Mouse (Mus musculus): ENCODE measurements at regions not wholly inside any gene's neighbourhood (a gene's known extent, or its start where the extent isn't known, plus 50 kb on each side); places are given as distances from the start of the nearest gene placed in this dataset.

GRCm38 (mm10) chr14:74397202-74397601, 243.4 kb upstream of the Htr2a start:
- DNase-seq, result no peak

DNA sequence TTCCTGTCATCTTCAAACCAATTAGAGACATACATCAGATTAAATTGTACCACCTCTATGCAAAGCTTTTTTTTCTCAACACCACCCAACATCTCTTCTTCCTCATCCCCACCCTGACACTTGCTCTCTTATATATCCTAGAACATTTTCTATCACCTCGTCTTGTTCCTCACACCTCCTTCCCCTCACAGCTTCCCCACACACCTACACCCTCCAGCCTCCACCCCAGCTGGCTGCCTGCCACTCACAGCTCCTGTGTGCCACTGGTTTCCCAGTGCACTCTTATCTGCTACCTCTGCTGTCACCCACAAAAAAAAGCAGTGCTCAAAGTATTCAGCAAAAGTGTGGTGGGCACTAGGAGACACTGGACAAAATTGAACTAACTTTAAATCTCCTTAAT, 231.2 kb upstream of the Htr2a start:
- DNase-seq, result no peak

DNA sequence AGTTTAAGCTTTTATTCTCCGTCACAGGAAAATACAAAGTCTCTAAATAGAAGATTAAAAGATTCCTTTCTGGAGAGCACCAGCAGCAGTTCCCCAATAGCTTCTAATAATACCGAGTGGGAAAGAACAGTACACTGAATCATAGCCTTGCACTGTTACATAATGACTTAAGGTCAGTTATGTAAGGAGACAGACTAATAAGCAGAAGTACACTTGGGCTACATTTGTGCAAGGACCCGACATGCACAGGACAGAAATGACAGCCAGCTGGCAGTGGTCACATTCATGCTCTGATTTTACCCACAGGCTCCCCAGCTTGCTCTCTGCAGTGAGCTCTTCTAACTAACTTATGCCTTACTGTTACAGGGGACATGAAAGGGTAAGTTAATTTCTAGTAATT, 212.4 kb upstream of the Htr2a start:
- no peak for DNase-seq

- DNase-seq, result peak; percentile 7
Observed at GRCm38 (mm10) chr14:74464027-74464682, 176.5 kb upstream of the Htr2a start.

GRCm38 (mm10) chr14:74495504-74495903, 145.1 kb upstream of the Htr2a start:
- DNase-seq, result no peak

DNA sequence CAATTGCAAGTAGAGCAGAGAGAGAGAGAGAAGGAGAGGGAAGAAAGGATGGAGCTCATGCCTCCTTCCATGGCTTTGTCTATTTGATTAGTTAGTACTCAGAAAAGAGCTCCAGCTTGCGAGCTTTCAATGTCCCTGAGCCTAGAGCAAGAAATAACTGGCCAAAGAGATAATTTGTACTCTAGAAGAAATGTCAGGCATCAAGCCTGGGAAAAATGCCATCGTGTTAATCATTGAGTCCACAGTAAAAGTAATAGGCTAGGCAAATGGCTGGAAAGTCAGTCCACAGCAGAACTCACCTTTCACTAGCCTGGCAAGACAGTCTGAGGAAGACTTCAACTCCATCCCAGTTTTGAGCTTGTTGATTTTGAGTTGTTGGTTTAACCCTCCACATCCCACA, 129.1 kb upstream of the Htr2a start:
- DNase-seq, result no peak

- no peak for DNase-seq
Observed at GRCm38 (mm10) chr14:74516451-74516850, 124.2 kb upstream of the Htr2a start.

DNA sequence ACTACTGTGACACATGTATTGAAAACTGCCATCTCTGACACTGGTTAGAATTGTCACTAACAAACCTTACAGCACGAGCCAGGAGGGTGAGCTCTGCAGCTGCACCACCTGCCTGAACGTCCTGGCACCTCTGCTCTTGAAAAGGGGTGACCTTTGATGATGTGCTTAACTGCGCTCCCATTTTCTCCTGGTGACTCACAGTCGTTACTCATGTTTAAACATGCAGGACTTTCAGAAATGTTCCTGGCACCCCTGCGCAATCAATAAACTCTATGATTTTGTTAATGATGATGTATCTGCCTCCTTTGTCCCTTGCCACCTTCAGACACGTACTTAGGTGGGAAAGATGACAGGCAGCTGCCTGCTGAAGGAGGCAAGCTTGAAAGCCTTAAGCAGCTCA, 121.1 kb upstream of the Htr2a start:
- DNase-seq, result no peak

GRCm38 (mm10) chr14:74521669-74522068, 119.0 kb upstream of the Htr2a start:
- no peak for DNase-seq

GRCm38 (mm10) chr14:74527246-74527645, 113.4 kb upstream of the Htr2a start:
- DNase-seq, result no peak

GRCm38 (mm10) chr14:74529368-74529951, 111.2 kb upstream of the Htr2a start:
- DNase-seq, result no peak

DNA sequence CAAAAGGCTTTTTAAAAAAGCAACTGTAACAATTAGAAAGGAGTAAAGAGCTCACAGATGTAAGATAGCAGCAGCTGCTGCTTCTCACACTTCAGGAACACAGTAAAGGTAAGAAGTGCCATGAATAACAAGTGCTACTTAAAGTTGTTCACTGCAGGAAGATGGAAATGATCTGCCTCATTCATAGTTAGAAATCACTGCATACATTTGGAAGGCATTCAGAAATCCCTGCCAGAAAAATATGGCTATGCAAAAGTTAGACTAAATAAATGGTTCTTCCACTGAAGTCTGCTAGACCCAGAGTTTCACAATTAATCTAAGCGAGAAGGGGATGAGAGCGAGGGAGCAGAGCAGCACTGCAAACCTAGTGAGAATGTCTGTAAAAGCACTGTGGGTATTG, 102.5 kb upstream of the Htr2a start:
- DNase-seq, result no peak

GRCm38 (mm10) chr14:74544028-74544427, 96.6 kb upstream of the Htr2a start:
- no peak for DNase-seq

DNA sequence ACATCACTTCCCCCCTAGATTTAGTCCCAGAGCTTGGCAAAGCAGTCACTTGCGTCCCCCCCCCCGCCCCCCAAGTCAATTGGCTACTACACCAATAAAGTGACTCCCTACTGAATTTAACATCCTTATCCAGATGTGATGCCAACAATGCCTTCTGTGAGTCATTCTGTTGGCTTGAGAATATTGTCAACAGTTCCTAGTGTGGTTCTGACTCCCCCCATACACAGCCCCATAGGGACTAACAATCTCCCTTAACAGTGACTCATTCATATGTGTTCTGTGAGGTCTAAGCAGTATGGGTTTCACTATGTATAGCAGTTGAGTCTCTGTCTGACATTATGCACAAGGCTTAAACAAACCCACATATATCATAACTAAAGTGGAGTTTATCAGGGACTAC, 89.5 kb upstream of the Htr2a start:
- no peak for DNase-seq

DNA sequence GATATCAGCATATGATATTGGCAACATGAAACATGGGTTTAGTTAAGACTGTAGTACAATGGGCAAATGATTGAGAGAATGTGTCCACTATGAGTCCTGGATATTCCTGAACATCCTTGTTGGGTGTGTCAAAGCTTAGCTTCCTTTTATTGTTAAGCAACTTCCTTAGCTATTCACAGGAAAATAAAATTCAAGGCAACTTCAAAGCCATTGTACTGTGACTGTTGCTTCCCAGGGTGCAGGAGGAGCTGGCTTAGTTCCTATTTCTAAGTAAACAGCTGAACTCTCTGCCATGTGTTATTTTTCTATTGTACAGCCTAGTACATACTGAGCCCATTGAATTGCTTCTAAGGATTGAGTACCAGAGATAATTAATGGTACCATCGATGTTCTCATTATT, 87.0 kb upstream of the Htr2a start:
- no peak for DNase-seq

DNA sequence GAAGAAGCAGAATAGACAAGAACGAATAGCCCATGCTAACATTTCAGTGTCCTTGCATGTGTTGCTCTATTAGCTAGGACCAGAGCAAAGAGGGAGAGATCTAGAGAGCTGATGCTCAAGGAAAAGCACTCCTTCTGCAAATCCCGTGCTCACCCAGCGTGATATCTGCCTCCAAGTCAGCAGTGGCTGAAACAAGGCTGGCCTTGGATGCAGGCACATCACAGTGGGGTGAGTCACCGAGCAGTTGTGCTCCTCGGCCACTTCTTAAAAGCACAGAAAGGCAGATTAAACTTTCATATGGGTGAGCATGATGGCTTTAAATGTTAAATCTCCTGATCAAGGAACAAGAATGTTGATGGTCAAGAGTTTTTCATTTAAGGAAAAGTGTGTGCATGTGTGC, 82.3 kb upstream of the Htr2a start:
- no peak for DNase-seq
